Mouse (Mus musculus): ENCODE data around the gene Rhox4c. TPM values are rescaled to one million over a fixed set of nuclear protein-coding genes. Genes with fewer than 3 reads are reported as not detected.
"Not testable (repeated sequence)": the region's sequence is repeated elsewhere in the genome, so short reads cannot be mapped to it uniquely, and the experiment has no call there.

The Rhox4c gene
- not detected in 2 replicates for polyA plus RNA-seq (2012; ENCODE audit: insufficient read depth, insufficient read length, low replicate concordance, missing spikeins)

GRCm38 (mm10) chrX:37480037-37480436 is at the start of gene Rhox4c:
Gene Rhox4c, plus strand, starts transcription at chrX:37480337.
- WGBS, result 93% methylated on average over 14 of the region's 14 CpGs
- not testable (repeated sequence) for H3K27ac ChIP-seq (ENCODE audit: insufficient read depth, low read depth, low read length)

GRCm38 (mm10) chrX:37432194-37432593 is 47.9 kb upstream of the Rhox4c start, which contains the start of gene Rhox4b:
Gene Rhox4b, plus strand, starts transcription at chrX:37432494.
- not testable (repeated sequence) for H3K4me1 ChIP-seq (ENCODE audit: control insufficient read depth, insufficient read depth, low read length); H3K27ac ChIP-seq (ENCODE audit: insufficient read depth, low read depth, low read length); H3K4me3 ChIP-seq (ENCODE audit: insufficient read depth, low read depth, low read length)
- 84% methylated on average over 14 of the region's 15 CpGs for WGBS

More at GRCm38 (mm10) chrX:37480037-37480436, at the start of gene Rhox4c:
- not testable (repeated sequence) for H3K4me1 ChIP-seq (ENCODE audit: control insufficient read depth, insufficient read depth, low read length); H3K4me3 ChIP-seq (ENCODE audit: insufficient read depth, low read depth, low read length)

- H3K4me1 ChIP-seq (ENCODE audit: control insufficient read depth, insufficient read depth, low read length); H3K27ac ChIP-seq (ENCODE audit: insufficient read depth, low read depth, low read length); H3K4me3 ChIP-seq (ENCODE audit: insufficient read depth, low read depth, low read length): not testable (repeated sequence)
- 94% methylated on average over 9 of the region's 10 CpGs for WGBS
These were observed 26.8 kb upstream of the Rhox4c start, which contains the start of gene Rhox2c for GRCm38 (mm10) chrX:37453380-37453779. Gene Rhox2c, plus strand, starts transcription at chrX:37453680.

- H3K4me3 ChIP-seq (ENCODE audit: insufficient read depth, low read depth, low read length); H3K4me1 ChIP-seq (ENCODE audit: control insufficient read depth, insufficient read depth, low read length); H3K27ac ChIP-seq (ENCODE audit: insufficient read depth, low read depth, low read length): not testable (repeated sequence)
- WGBS, result 87% methylated on average over 3 of the region's 4 CpGs
These were observed 21.9 kb upstream of the Rhox4c start, which contains the start of gene Rhox3c for GRCm38 (mm10) chrX:37458285-37458684. Gene Rhox3c, plus strand, starts transcription at chrX:37458585.

GRCm38 (mm10) chrX:37514059-37514458 is 33.9 kb downstream of the Rhox4c start, which contains the start of gene Rhox4d:
Gene Rhox4d, plus strand, starts transcription at chrX:37514359.
- not testable (repeated sequence) for H3K27ac ChIP-seq (ENCODE audit: insufficient read depth, low read depth, low read length); H3K4me3 ChIP-seq (ENCODE audit: insufficient read depth, low read depth, low read length); H3K4me1 ChIP-seq (ENCODE audit: control insufficient read depth, insufficient read depth, low read length)
- WGBS, result 90% methylated on average over 16 of the region's 18 CpGs

- not testable (repeated sequence) for H3K4me3 ChIP-seq (ENCODE audit: insufficient read depth, low read depth, low read length); H3K27ac ChIP-seq (ENCODE audit: insufficient read depth, low read depth, low read length); H3K4me1 ChIP-seq (ENCODE audit: control insufficient read depth, insufficient read depth, low read length)
- 93% methylated on average over 2 of the region's 8 CpGs for WGBS
These were observed 50.0 kb downstream of the Rhox4c start, which contains the start of gene Rhox2e for GRCm38 (mm10) chrX:37530152-37530551. Gene Rhox2e, plus strand, starts transcription at chrX:37530452.

Other genes starting within 250 kb of the Rhox4c start
- not detected in 2 replicates for gene Rhox2a, start 235.4 kb upstream of the Rhox4c start, polyA plus RNA-seq (2012; ENCODE audit: insufficient read depth, insufficient read length, low replicate concordance, missing spikeins)
- not detected in 2 replicates for gene Rhox3a, start 230.4 kb upstream of the Rhox4c start, polyA plus RNA-seq (2012; ENCODE audit: insufficient read depth, insufficient read length, low replicate concordance, missing spikeins)
- not detected in 2 replicates for gene Rhox4a, start 215.0 kb upstream of the Rhox4c start, polyA plus RNA-seq (2012; ENCODE audit: insufficient read depth, insufficient read length, low replicate concordance, missing spikeins)
- not detected in 2 replicates for gene Rhox3a2, start 100.3 kb upstream of the Rhox4c start, polyA plus RNA-seq (2012; ENCODE audit: insufficient read depth, insufficient read length, low replicate concordance, missing spikeins)
- not detected in 2 replicates for gene Rhox4a2, start 89.5 kb upstream of the Rhox4c start, polyA plus RNA-seq (2012; ENCODE audit: insufficient read depth, insufficient read length, low replicate concordance, missing spikeins)
- not detected in 2 replicates for gene Rhox2b, start 68.3 kb upstream of the Rhox4c start, polyA plus RNA-seq (2012; ENCODE audit: insufficient read depth, insufficient read length, low replicate concordance, missing spikeins)
- not detected in 2 replicates for gene Rhox4b, start 47.8 kb upstream of the Rhox4c start, polyA plus RNA-seq (2012; ENCODE audit: insufficient read depth, insufficient read length, low replicate concordance, missing spikeins)
- not detected in 2 replicates for gene Rhox2c, start 26.7 kb upstream of the Rhox4c start, polyA plus RNA-seq (2012; ENCODE audit: insufficient read depth, insufficient read length, low replicate concordance, missing spikeins)
- gene Rhox3c, start 21.8 kb upstream of the Rhox4c start, polyA plus RNA-seq (2012; ENCODE audit: insufficient read depth, insufficient read length, low replicate concordance, missing spikeins), result not detected in 2 replicates
- gene Rhox2d, start 13.1 kb downstream of the Rhox4c start, polyA plus RNA-seq (2012; ENCODE audit: insufficient read depth, insufficient read length, low replicate concordance, missing spikeins), result not detected in 2 replicates
- gene Rhox4d, start 34.0 kb downstream of the Rhox4c start, polyA plus RNA-seq (2012; ENCODE audit: insufficient read depth, insufficient read length, low replicate concordance, missing spikeins), result not detected in 2 replicates
- not detected in 2 replicates for gene Rhox2e, start 50.1 kb downstream of the Rhox4c start, polyA plus RNA-seq (2012; ENCODE audit: insufficient read depth, insufficient read length, low replicate concordance, missing spikeins)
- not detected in 2 replicates for gene Rhox3e, start 61.7 kb downstream of the Rhox4c start, polyA plus RNA-seq (2012; ENCODE audit: insufficient read depth, insufficient read length, low replicate concordance, missing spikeins)
- gene Rhox4e, start 77.1 kb downstream of the Rhox4c start, polyA plus RNA-seq (2012; ENCODE audit: insufficient read depth, insufficient read length, low replicate concordance, missing spikeins), result not detected in 2 replicates
- not detected in 2 replicates for gene Rhox2f, start 91.1 kb downstream of the Rhox4c start, polyA plus RNA-seq (2012; ENCODE audit: insufficient read depth, insufficient read length, low replicate concordance, missing spikeins)
- not detected in 2 replicates for gene Rhox3f, start 100.7 kb downstream of the Rhox4c start, polyA plus RNA-seq (2012; ENCODE audit: insufficient read depth, insufficient read length, low replicate concordance, missing spikeins)
- not detected in 2 replicates for gene Rhox4f, start 127.4 kb downstream of the Rhox4c start, polyA plus RNA-seq (2012; ENCODE audit: insufficient read depth, insufficient read length, low replicate concordance, missing spikeins)
- gene Rhox3g, start 148.3 kb downstream of the Rhox4c start, polyA plus RNA-seq (2012; ENCODE audit: insufficient read depth, insufficient read length, low replicate concordance, missing spikeins), result not detected in 2 replicates
- gene Rhox2g, start 163.1 kb downstream of the Rhox4c start, polyA plus RNA-seq (2012; ENCODE audit: insufficient read depth, insufficient read length, low replicate concordance, missing spikeins), result not detected in 2 replicates
- gene Rhox4g, start 171.0 kb downstream of the Rhox4c start, polyA plus RNA-seq (2012; ENCODE audit: insufficient read depth, insufficient read length, low replicate concordance, missing spikeins), result not detected in 2 replicates
- not detected in 2 replicates for gene Rhox3h, start 188.4 kb downstream of the Rhox4c start, polyA plus RNA-seq (2012; ENCODE audit: insufficient read depth, insufficient read length, low replicate concordance, missing spikeins)
- gene Rhox2h, start 192.9 kb downstream of the Rhox4c start, polyA plus RNA-seq (2012; ENCODE audit: insufficient read depth, insufficient read length, low replicate concordance, missing spikeins), result not detected in 2 replicates